Mouse (Mus musculus) lung, embryonic 16.5 days (tissue): ENCODE measurements around the gene Bbs9. TPM values are rescaled to one million over a fixed set of nuclear protein-coding genes. Genes with fewer than 3 reads are reported as not detected.

ENCODE experiments used
- ATAC-seq: fragments of 200-750 bp; cut with Nextera tagmentation; 2 replicates; pipeline ENCODE4 v1.8.0; 2017; ENCODE audit warnings: low read depth, mild to moderate bottlenecking, moderate library complexity
- H3K27ac ChIP-seq: fragments of 300-500 bp; sonication (generic); 2 replicates; pipeline ENCODE4 v1.5.1; 2014; ENCODE audit warnings: mild to moderate bottlenecking, control low read depth, low read length
- H3K27me3 ChIP-seq: fragments of 300-500 bp; sonication (generic); 2 replicates; pipeline ENCODE4 v1.6.1; 2014; ENCODE audit warnings: low read depth, low read length, mixed read lengths; ENCODE audit not compliant: control insufficient read depth, insufficient read depth
- H3K36me3 ChIP-seq: fragments of 300-500 bp; sonication (generic); 2 replicates; pipeline ENCODE4 v1.6.1; 2014; ENCODE audit warnings: low read length; ENCODE audit not compliant: control insufficient read depth, insufficient read depth
- H3K4me1 ChIP-seq: fragments of 300-500 bp; sonication (generic); replicated peaks from 2 replicates; pipeline ENCODE4 v1.6.1; 2014; ENCODE audit warnings: low read length, mixed read lengths; ENCODE audit not compliant: control insufficient read depth, insufficient read depth
- H3K4me2 ChIP-seq: fragments of 300-500 bp; sonication (generic); 2 replicates; pipeline ENCODE4 v1.6.1; 2014; ENCODE audit warnings: low read depth, low read length, control low read depth
- H3K4me3 ChIP-seq: fragments of 300-500 bp; sonication (generic); 2 replicates; pipeline ENCODE4 v1.5.1; 2014; ENCODE audit warnings: mild to moderate bottlenecking, low read length, control low read depth
- H3K9ac ChIP-seq: fragments of 300-500 bp; sonication (generic); 2 replicates; pipeline ENCODE4 v1.6.1; 2014; ENCODE audit warnings: low read length, control low read depth
- H3K9me3 ChIP-seq: fragments of 300-500 bp; sonication (generic); 2 replicates; pipeline ENCODE4 v1.6.1; 2016; ENCODE audit warnings: low read length; ENCODE audit not compliant: control insufficient read depth
- WGBS: fragments of 180-500 bp; shearing (Covaris S2); extraction: QIAGEN DNeasy Blood & Tissue Kit; methylation state at CpG from one replicate; pipeline ENCODE4 v1.1.7; 2014; 5-methylcytosine and 5-hydroxymethylcytosine counted together
- polyA plus RNA-seq: library from polyadenylated mRNA; unstranded; fragments of >200 nt; fragmentation: Nextera tagmentation; extraction: Ambion mirVana; gene quantifications from 2 replicates; pipeline ENCODE4 v1.2.1, GENCODE M21; 2015

The Bbs9 gene
- polyA plus RNA-seq, 1 experiment from 2014 or later: 16.0 TPM

DNA sequence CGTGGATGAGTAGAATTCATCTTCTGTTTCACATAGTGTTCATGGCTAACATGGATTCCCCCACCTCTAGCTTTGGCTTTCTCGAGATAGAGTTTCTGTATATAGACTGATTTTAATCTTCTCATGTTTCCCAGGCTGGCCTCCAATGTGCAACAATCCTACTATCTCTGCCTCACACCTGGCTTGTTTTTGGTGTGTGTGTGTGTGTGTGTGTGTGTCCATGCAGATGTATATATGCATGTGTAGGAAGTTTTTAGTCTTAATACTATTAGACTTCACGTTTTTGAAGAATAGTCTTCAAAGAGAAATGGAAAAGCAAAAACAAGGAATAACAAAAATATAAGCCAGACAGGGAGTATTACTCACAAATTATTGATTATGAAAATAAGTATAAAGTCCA is 296.3 kb downstream of the Bbs9 start:
- H3K4me3 ChIP-seq: no peak overlapping the region

DNA sequence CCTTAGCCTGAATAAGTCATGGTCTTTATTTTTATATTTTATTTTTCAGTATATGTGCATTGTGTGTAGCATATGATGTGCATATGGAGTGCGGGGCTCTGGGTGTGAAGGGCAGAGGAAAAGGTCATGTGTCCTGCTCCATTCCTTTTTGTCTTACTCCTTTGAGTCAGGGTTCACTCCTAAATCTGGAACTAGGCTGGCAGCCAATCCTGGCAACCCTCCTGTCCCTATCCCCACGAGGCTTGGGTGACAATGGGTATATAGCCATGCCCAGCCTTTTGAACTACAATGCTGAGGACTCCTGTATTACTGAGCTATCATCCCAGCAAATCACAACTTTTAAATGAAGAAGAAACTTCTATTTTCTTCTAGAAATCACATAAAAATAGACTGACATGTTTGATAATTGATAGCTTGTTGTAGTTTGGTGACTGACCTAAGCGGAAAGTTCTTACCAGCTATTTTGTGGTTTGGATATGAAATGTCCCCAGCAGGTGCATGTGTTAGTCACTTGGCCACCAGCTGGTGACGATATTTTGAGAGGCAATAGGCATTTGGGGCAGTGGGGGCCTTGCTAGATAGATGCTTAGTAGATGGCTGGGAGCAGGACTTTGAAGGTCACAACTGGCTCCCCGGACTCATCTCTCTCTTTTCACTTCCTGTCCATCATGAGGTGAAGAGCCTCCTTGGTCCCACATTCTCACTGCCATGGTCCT is 300.9 kb downstream of the Bbs9 start:
- no peak overlapping the region for H3K4me2 ChIP-seq
- no peaks in the 10 kb centered on the region for H3K27me3 ChIP-seq
- no peak overlapping the region for H3K4me3 ChIP-seq
- H3K4me1 ChIP-seq: no peaks in the 10 kb centered on the region
- H3K27ac ChIP-seq: no peak overlapping the region
- ATAC-seq: no peak
- no peaks in the 10 kb centered on the region for H3K36me3 ChIP-seq
- WGBS: 74% methylated on average over 5 of the region's 5 CpGs
- H3K9me3 ChIP-seq: no peaks in the 10 kb centered on the region
- no peak overlapping the region for H3K9ac ChIP-seq

More for the DNA sequence above, 296.3 kb downstream of the Bbs9 start:
- H3K27me3 ChIP-seq: no peaks in the 10 kb centered on the region
- no peak overlapping the region for H3K9ac ChIP-seq
- H3K27ac ChIP-seq: no peak overlapping the region
- WGBS: 86% methylated on average over 3 of the region's 3 CpGs
- H3K4me1 ChIP-seq: no peaks in the 10 kb centered on the region
- H3K4me2 ChIP-seq: no peak overlapping the region
- no peaks in the 10 kb centered on the region for H3K36me3 ChIP-seq
- ATAC-seq: no peak
- no peaks in the 10 kb centered on the region for H3K9me3 ChIP-seq

DNA sequence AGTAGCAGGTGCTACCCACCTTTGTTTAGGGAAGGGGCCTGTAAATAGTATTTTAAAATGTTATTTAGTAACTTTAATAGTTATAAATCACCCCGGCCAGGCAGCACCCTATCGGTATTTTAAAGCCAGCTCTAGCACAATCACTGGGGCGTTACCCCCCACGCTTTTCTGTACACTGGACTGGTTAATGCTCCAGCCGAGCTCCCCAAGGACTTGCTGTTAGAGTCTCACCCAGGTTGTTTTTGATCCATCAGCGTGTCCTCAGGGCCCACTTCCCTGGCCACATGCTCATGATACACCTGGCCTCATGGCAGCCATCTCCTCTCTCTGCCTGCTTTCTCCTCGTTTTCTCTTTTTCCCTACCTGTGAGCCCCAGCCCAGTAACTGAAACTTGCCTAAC is 301.9 kb downstream of the Bbs9 start:
- H3K4me3 ChIP-seq: no peak overlapping the region
- WGBS: 85% methylated on average over 7 of the region's 7 CpGs
- H3K4me2 ChIP-seq: no peak overlapping the region
- no peaks in the 10 kb centered on the region for H3K4me1 ChIP-seq
- no peak overlapping the region for H3K9ac ChIP-seq
- H3K27me3 ChIP-seq: no peaks in the 10 kb centered on the region
- no peaks in the 10 kb centered on the region for H3K9me3 ChIP-seq
- ATAC-seq: no peak
- H3K27ac ChIP-seq: no peak overlapping the region
- H3K36me3 ChIP-seq: no peaks in the 10 kb centered on the region

DNA sequence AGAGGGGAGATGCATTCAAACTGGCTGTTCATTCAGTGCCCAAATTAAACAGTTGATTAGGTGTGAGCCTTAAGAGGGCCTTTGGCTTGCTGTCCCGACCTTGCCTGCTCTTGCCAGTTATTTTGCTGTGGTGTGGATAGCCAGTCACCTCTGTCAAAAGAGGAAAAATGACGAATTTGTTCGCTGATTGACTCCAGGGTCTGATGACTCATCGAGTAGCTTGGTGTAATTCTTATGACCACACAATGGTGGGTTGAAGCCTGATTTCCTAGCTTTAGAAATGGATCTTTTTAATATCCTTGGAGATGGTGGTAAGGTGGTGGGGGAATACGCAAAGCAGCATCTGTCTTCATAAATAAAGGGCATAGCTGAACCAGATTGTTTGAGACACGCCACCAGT is 304.1 kb downstream of the Bbs9 start:
- H3K27me3 ChIP-seq: no peaks in the 10 kb centered on the region
- H3K9ac ChIP-seq: no peak overlapping the region
- no peaks in the 10 kb centered on the region for H3K36me3 ChIP-seq
- no peaks in the 10 kb centered on the region for H3K4me1 ChIP-seq
- H3K4me2 ChIP-seq: no peak overlapping the region
- no peak overlapping the region for H3K27ac ChIP-seq
- no peaks in the 10 kb centered on the region for H3K9me3 ChIP-seq
- no peak for ATAC-seq
- WGBS: 74% methylated on average over 6 of the region's 6 CpGs
- H3K4me3 ChIP-seq: no peak overlapping the region

DNA sequence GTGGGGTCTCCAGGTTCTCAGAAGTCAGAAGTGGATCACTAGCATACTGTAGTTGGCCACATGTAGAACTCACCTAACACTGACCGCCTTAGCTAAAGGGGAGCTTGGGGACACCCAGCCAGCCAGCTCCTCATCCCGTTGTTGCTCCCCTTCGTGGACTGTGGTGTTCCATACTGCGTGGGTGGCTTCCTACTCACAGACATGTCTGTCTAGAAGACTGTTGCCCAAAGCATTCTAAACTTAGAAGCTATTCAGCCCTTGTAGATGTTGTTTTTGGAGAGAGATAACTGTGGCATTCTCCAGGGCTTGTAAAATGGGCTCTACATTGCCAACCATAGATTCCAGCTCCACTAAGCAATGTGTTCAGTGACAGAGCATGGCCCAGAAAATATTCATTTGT is 310.5 kb downstream of the Bbs9 start:
- ATAC-seq: no peak
- WGBS: 87% methylated on average over 4 of the region's 4 CpGs

DNA sequence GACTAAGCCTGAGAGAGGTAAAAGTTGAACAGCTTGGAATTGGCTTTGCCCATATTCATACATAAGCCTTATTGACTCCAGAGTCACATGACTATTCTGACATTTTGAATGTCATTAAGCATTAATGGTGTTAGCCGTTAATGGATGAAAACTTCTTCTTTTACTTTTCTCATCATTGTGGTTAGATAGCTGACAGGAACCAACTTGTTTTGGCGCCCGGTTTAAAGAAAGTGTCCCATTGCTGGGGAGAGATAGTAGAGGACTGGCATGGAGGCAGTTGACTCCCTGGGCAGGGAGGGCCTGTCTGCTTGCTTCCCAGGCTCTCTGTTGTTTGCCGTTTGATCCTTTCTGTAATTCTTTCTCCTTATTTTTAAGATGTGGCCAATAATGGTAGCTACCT is 312.9 kb downstream of the Bbs9 start:
- WGBS: 92% methylated on average over 4 of the region's 4 CpGs
- Histone ChIP-seq H3K36me3 (no peaks in the 10 kb centered on the region), H3K27me3 (no peaks in the 10 kb centered on the region), H3K9me3 (no peaks in the 10 kb centered on the region), H3K4me3 (no peak overlapping the region), H3K4me1 (no peaks in the 10 kb centered on the region), H3K27ac (no peak overlapping the region), H3K9ac (no peak overlapping the region), H3K4me2 (no peak overlapping the region)
- no peak for ATAC-seq

More for the DNA sequence above, 310.5 kb downstream of the Bbs9 start:
- H3K4me3 ChIP-seq: no peak overlapping the region
- no peaks in the 10 kb centered on the region for H3K4me1 ChIP-seq
- H3K27ac ChIP-seq: no peak overlapping the region
- no peaks in the 10 kb centered on the region for H3K27me3 ChIP-seq
- no peaks in the 10 kb centered on the region for H3K36me3 ChIP-seq
- no peak overlapping the region for H3K9ac ChIP-seq
- H3K9me3 ChIP-seq: no peaks in the 10 kb centered on the region
- H3K4me2 ChIP-seq: no peak overlapping the region

DNA sequence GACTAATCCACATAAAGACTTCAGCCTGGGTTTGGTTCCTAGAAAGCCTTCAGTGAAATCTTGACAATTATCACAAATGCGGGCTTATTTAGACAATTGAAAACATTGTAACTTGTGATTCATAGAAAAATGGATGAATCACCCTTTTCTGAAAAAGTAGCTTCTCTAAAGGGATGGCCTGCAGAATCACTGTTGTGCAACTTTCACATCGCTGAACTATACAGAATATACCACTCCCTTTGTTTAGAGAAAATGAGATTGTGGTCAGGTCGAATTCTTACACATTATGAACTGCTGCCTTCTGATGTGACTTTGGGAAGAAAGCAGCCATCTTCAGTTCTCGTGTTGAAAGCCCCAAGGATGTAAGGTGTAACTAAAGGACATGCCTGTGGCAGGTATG is 313.3 kb downstream of the Bbs9 start:
- H3K27ac ChIP-seq: no peak overlapping the region
- H3K4me3 ChIP-seq: no peak overlapping the region
- no peaks in the 10 kb centered on the region for H3K36me3 ChIP-seq
- H3K9ac ChIP-seq: no peak overlapping the region
- H3K4me1 ChIP-seq: no peaks in the 10 kb centered on the region
- H3K4me2 ChIP-seq: no peak overlapping the region
- H3K27me3 ChIP-seq: no peaks in the 10 kb centered on the region
- ATAC-seq: no peak
- WGBS: 79% methylated on average over 4 of the region's 4 CpGs
- H3K9me3 ChIP-seq: no peaks in the 10 kb centered on the region

DNA sequence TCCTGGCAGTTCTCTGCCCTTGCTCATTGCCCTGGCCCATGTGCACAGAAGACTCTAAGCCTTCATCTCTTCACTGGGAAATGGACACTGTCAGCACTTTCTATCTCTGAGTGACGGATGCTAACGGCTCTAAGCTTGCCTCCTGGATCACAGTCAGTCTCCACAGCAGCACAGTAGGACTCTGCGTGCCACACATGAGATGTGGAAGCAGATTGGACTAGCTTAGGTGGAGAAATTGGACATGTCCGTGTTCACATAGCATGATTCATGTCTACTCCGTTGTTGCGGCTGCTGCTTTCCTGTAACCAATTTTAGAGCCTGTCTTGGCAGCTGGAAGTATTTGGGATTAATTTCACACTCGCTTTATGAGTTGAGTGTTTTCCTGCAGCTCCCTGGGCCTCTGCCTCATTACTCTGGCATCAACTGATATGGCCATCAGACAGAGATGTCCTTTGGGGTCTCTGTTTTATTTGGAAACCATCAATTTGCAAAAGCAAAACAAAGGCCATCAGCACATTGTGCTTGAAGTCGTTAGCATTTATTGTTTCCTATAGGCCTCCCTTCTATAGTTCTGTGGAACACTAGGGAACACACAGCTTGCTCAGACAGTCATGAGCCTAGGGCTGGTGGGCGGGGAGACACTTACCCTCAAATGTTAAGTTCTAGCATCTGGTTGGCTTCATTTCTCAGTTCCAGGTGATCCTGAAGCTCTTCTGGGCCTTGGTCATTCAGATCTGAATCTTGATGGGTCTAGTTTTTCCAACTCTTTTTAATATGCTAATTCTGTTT is 314.1 kb downstream of the Bbs9 start:
- Histone ChIP-seq H3K27ac (no peak overlapping the region), H3K27me3 (no peaks in the 10 kb centered on the region), H3K4me3 (no peak overlapping the region), H3K4me2 (no peak overlapping the region), H3K4me1 (no peaks in the 10 kb centered on the region), H3K9ac (no peak overlapping the region), H3K9me3 (no peaks in the 10 kb centered on the region), H3K36me3 (no peaks in the 10 kb centered on the region)
- 77% methylated on average over 9 of the region's 9 CpGs for WGBS
- no peak for ATAC-seq

DNA sequence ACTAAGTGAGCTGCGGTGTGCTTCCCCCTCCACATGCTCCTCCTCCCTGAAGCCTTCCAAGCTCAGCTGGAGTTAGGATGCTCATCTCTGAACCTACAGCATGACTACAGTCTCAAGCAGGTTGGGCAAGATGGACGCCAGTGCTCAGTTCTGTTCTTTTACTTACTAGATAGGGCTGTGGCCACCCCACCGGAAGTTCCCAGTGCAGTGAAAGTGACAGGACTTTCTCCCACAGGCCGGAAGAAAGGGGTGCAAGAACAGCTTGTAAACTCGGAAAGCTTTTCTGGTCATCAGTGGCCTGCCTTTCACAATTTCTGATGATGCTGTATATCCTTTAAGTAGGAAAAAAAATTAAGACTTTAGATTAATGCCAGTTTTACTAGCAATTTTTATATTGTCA is 315.7 kb downstream of the Bbs9 start:
- Histone ChIP-seq H3K27me3 (no peaks in the 10 kb centered on the region), H3K27ac (no peak overlapping the region), H3K4me2 (no peak overlapping the region), H3K9me3 (no peaks in the 10 kb centered on the region), H3K4me1 (no peaks in the 10 kb centered on the region), H3K4me3 (no peak overlapping the region), H3K36me3 (no peaks in the 10 kb centered on the region), H3K9ac (no peak overlapping the region)
- WGBS: 86% methylated on average over 5 of the region's 5 CpGs
- no peak for ATAC-seq
